ENCODE assay signal across 7 mouse cellular contexts in the genomic region with DNA sequence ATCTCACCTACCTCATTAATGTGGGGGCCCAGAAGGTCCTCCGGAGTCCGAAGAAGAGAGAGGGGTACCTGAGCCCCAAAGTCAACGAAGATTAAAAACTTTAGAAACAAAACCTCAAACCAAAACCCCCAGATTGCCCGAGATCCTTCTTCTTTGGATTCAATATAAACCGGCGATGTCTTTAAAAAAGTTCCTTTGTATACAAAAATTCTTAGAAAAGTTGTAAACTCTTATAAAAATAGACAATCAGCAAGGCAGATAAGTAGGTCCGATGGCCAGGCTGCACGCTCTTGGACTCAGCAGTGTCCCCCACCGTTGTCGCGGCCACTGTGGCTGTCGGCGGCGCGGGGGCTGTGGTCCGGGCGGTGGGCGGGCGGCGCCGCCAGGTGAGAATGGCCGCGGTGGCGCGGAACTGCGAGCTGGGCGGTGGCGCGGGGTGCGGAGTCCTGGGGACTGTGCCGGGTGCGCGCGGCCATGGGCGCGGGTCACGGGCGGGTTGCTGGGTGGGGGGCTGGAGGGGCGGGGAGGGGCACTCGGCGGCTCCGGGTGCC. TPM values are rescaled to one million over a fixed set of nuclear protein-coding genes. Genes with fewer than 3 reads are reported as not detected.
A peak's percentile ranks its signal among the peaks of the same experiment; 100 is the strongest.
DNase-seq lines count a peak whose midpoint lies in the region; ATAC-seq and TF ChIP-seq lines count a peak whose summit lies in the region.

No protein-coding gene starts in this region.

- H3K9ac ChIP-seq in lung, postnatal 0 days (replicated peaks; ENCODE audit: low read depth): peak overlapping the region; percentile 84
- H3K9ac ChIP-seq in forebrain, embryonic 15.5 days (replicated peaks): peak overlapping the region; percentile 44
- peak overlapping the region; percentile 45; the same call in 1 of the 2 replicates for H3K9ac ChIP-seq in liver, embryonic 13.5 days
- H3K9ac ChIP-seq in stomach, embryonic 15.5 days: peak overlapping the region; percentile 53

- no peaks in the 10 kb centered on the region; the same call in 1 of the 2 replicates for H3K4me1 ChIP-seq in lung, postnatal 0 days (ENCODE audit: insufficient read depth, low read depth, low read length)
- peaks cover 31% of the 10 kb centered on the region for H3K4me1 ChIP-seq in forebrain, embryonic 15.5 days
- peaks cover 22% of the 10 kb centered on the region for H3K4me1 ChIP-seq in liver, embryonic 13.5 days (replicated peaks)
- peaks cover 21% of the 10 kb centered on the region for H3K4me1 ChIP-seq in stomach, embryonic 15.5 days

- peaks cover 8% of the 10 kb centered on the region for H3K36me3 ChIP-seq in lung, postnatal 0 days (ENCODE audit: insufficient read depth, low read length)
- H3K36me3 ChIP-seq in forebrain, embryonic 15.5 days: no peaks in the 10 kb centered on the region
- H3K36me3 ChIP-seq in liver, embryonic 13.5 days: no peaks in the 10 kb centered on the region
- no peaks in the 10 kb centered on the region for H3K36me3 ChIP-seq in stomach, embryonic 15.5 days

- H3K9me3 ChIP-seq in lung, postnatal 0 days (ENCODE audit: low read length): no peaks in the 10 kb centered on the region
- no peaks in the 10 kb centered on the region for H3K9me3 ChIP-seq in forebrain, embryonic 15.5 days
- no peaks in the 10 kb centered on the region for H3K9me3 ChIP-seq in liver, embryonic 13.5 days (replicated peaks)
- no peaks in the 10 kb centered on the region for H3K9me3 ChIP-seq in stomach, embryonic 15.5 days

- peak; percentile 60 for ATAC-seq in lung, postnatal 0 days
- peak; percentile 49; the same call in 1 of the 2 replicates for ATAC-seq in forebrain, embryonic 15.5 days (replicated peaks)
- peak; percentile 47 for ATAC-seq in liver, embryonic 13.5 days (ENCODE audit: low read depth)
- ATAC-seq in stomach, embryonic 15.5 days (ENCODE audit: insufficient read depth, low FRiP score, low read depth): peak; percentile 16

- H3K4me3 ChIP-seq in lung, postnatal 0 days (ENCODE audit: low read depth, low read length): peak overlapping the region; percentile 80
- H3K4me3 ChIP-seq in forebrain, embryonic 15.5 days: peak overlapping the region; percentile 68
- peak overlapping the region; percentile 60 for H3K4me3 ChIP-seq in liver, embryonic 13.5 days (replicated peaks)
- H3K4me3 ChIP-seq in stomach, embryonic 15.5 days (replicated peaks): peak overlapping the region; percentile 66

- under 1% methylated on average over 34 of the region's 42 CpGs for WGBS in lung, postnatal 0 days
- under 1% methylated on average over 32 of the region's 42 CpGs for WGBS in forebrain, embryonic 15.5 days
- under 1% methylated on average over 38 of the region's 42 CpGs for WGBS in liver, embryonic 13.5 days (ENCODE audit: insufficient replicate concordance)
- under 1% methylated on average over 34 of the region's 42 CpGs for WGBS in stomach, embryonic 15.5 days

- intact Hi-C loops in gastrocnemius, postnatal 36 days (cut with DNase I): loop anchor here (2.0 to 5.0 kb wide), 3 partner anchors 119 to 690 kb away; no protein-coding TSS in a partner anchor

- H3K4me2 ChIP-seq in lung, postnatal 0 days (replicated peaks; ENCODE audit: low read depth, low read length): peak overlapping the region; percentile 86
- H3K4me2 ChIP-seq in forebrain, embryonic 15.5 days (replicated peaks): peak overlapping the region; percentile 93
- H3K4me2 ChIP-seq in liver, embryonic 13.5 days: peak overlapping the region; percentile 79
- H3K4me2 ChIP-seq in stomach, embryonic 15.5 days: peak overlapping the region; percentile 87

- DNase-seq in lung, postnatal 0 days (ENCODE audit: low spot score): no peak
- DNase-seq in lung, adult 18-20 months: no peak
- no peak for DNase-seq in liver, embryonic 13.5 days
- no peak for DNase-seq in Muller cell, postnatal 12 days (ENCODE audit: inconsistent ontology term)
- DNase-seq in gastrocnemius, postnatal 36 days: no peak

- TF ChIP-seq CTCF in lung, postnatal 0 days (IDR thresholded peaks at IDR 0.05): no peak

- TF ChIP-seq EP300 in lung, postnatal 0 days (IDR thresholded peaks at IDR 0.05): no peak

- no peaks in the 10 kb centered on the region; the same call in 1 of the 2 replicates for H3K27me3 ChIP-seq in lung, postnatal 0 days (replicated peaks; ENCODE audit: insufficient read depth, low read length)
- peaks cover 18% of the 10 kb centered on the region for H3K27me3 ChIP-seq in forebrain, embryonic 15.5 days
- H3K27me3 ChIP-seq in liver, embryonic 13.5 days: peaks cover 83% of the 10 kb centered on the region
- no peaks in the 10 kb centered on the region for H3K27me3 ChIP-seq in stomach, embryonic 15.5 days (replicated peaks)

- H3K27ac ChIP-seq in lung, postnatal 0 days (ENCODE audit: low read length): peak overlapping the region; percentile 99
- H3K27ac ChIP-seq in forebrain, embryonic 15.5 days (replicated peaks): no peak overlapping the region
- H3K27ac ChIP-seq in liver, embryonic 13.5 days: no peak overlapping the region
- H3K27ac ChIP-seq in stomach, embryonic 15.5 days: peak overlapping the region; percentile 67

RNA-seq across cellular contexts. Expression of gene Klf4, which starts 0.3 kb away (rescaled TPM):
- polyA plus RNA-seq in lung, postnatal 0 days (2015; fragmentation: Nextera tagmentation; extraction: Ambion mirVana): 39.1 and 43.3 TPM in 2 replicates
- polyA plus RNA-seq in forebrain, embryonic 15.5 days (2015; fragmentation: Nextera tagmentation; extraction: Ambion mirVana): 1.6 and 1.9 TPM in 2 replicates
- polyA plus RNA-seq in liver, embryonic 13.5 days (2015; fragmentation: Nextera tagmentation; extraction: Ambion mirVana): 0.55 and 0.56 TPM in 2 replicates
- 20.8 and 26.1 TPM in 2 replicates for polyA plus RNA-seq in stomach, embryonic 15.5 days (2015; fragmentation: Nextera tagmentation; extraction: Ambion mirVana)
- total RNA-seq in gastrocnemius, postnatal 36 days (2021): 10 to 100 TPM; 12.8 to 13.5 TPM

Comparison
In these comparisons a context has a peak if more than half of its experiments do, and no peak if none do; other contexts are left out.
1. H3K27ac ChIP-seq: peak in lung, postnatal 0 days (single experiment) and stomach, embryonic 15.5 days (single experiment); none in forebrain, embryonic 15.5 days (single experiment) and liver, embryonic 13.5 days (single experiment).
2. Peak in every context shown above with its lines, with median percentiles within 50 percentile points of each other: ATAC-seq, H3K4me2 ChIP-seq, H3K4me3 ChIP-seq and H3K9ac ChIP-seq.